ENCODE assay signal across 7 mouse cellular contexts in genomic region chr4:150035280-150035679, GRCm38 (mm10). TPM values are rescaled to one million over a fixed set of nuclear protein-coding genes. Genes with fewer than 3 reads are reported as not detected.
A peak's percentile ranks its signal among the peaks of the same experiment; 100 is the strongest.
DNase-seq lines count a peak whose midpoint lies in the region; ATAC-seq and TF ChIP-seq lines count a peak whose summit lies in the region.

No protein-coding gene starts in this region.

- no peak overlapping the region for H3K9ac ChIP-seq in hindbrain, embryonic 16.5 days (ENCODE audit: low read depth, low read length)
- H3K9ac ChIP-seq in midbrain, embryonic 13.5 days (replicated peaks) = no peak overlapping the region

- intact Hi-C loops in left cerebral cortex, adult 2 months (cut with DNase I) = loop anchor here (1.0 to 10.0 kb wide), 3 partner anchors 38 to 190 kb away; no protein-coding TSS in a partner anchor

- H3K27me3 ChIP-seq in G1E (ENCODE audit: insufficient read depth, low read length) = peaks cover 70% of the 10 kb centered on the region
- peaks cover 32% of the 10 kb centered on the region for H3K27me3 ChIP-seq in hindbrain, embryonic 16.5 days (replicated peaks; ENCODE audit: control insufficient read depth, insufficient read depth, low read length)
- H3K27me3 ChIP-seq in midbrain, embryonic 13.5 days = peaks cover 58% of the 10 kb centered on the region

- no peak for ATAC-seq in G1E (ENCODE audit: extremely low read depth, insufficient number of reproducible peaks, low FRiP score, poor library complexity, severe bottlenecking)
- peak; percentile 71 for ATAC-seq in erythroblast, adult 5-6 weeks (replicated peaks; ENCODE audit: low FRiP score, poor library complexity, severe bottlenecking)
- 0 out of 2 replicates have a peak, but pooled peaks have one; percentile 22 for ATAC-seq in hindbrain, embryonic 16.5 days
- ATAC-seq in midbrain, embryonic 13.5 days = peak; percentile 36; the same call in 1 of the 2 replicates

- WGBS in hindbrain, embryonic 16.5 days = 12% methylated on average over 10 of the region's 10 CpGs
- WGBS in midbrain, embryonic 13.5 days = 14% methylated on average over 10 of the region's 10 CpGs

- DNase-seq in G1E (ENCODE audit: low spot score) = peak; percentile 59
- peak; percentile 83 to 84 for DNase-seq in adrenal gland, postnatal 4 days (ENCODE audit: low spot score in 2 of 2)
- DNase-seq in left cerebral cortex, adult 2 months (ENCODE audit: extremely low spot score in 1 of 2, low spot score in 2 of 2) = peak; percentile 87 to 92
- DNase-seq in spleen, postnatal 14 days (ENCODE audit: low spot score in 2 of 2) = peak; percentile 57 to 75

- H3K4me3 ChIP-seq in G1E (ENCODE audit: low read depth, low read length) = no peak overlapping the region
- H3K4me3 ChIP-seq in hindbrain, embryonic 16.5 days (ENCODE audit: low read length) = no peak overlapping the region
- no peak overlapping the region for H3K4me3 ChIP-seq in left cerebral cortex, adult 2 months
- no peak overlapping the region for H3K4me3 ChIP-seq in midbrain, embryonic 13.5 days (replicated peaks)

- no peaks in the 10 kb centered on the region for H3K36me3 ChIP-seq in G1E (replicated peaks)
- H3K36me3 ChIP-seq in hindbrain, embryonic 16.5 days (ENCODE audit: control insufficient read depth, insufficient read depth, low read length) = no peaks in the 10 kb centered on the region
- no peaks in the 10 kb centered on the region for H3K36me3 ChIP-seq in midbrain, embryonic 13.5 days

- H3K27ac ChIP-seq in hindbrain, embryonic 16.5 days (ENCODE audit: low read depth, low read length) = no peak overlapping the region
- no peak overlapping the region for H3K27ac ChIP-seq in left cerebral cortex, adult 2 months
- H3K27ac ChIP-seq in midbrain, embryonic 13.5 days = no peak overlapping the region

- no peak overlapping the region for H3K4me2 ChIP-seq in hindbrain, embryonic 16.5 days (ENCODE audit: low read length)
- H3K4me2 ChIP-seq in midbrain, embryonic 13.5 days (replicated peaks) = no peak overlapping the region

- TF ChIP-seq CTCF in G1E (IDR thresholded peaks at IDR 0.05; ENCODE audit: low read depth, low read length) = peak; percentile 58
- TF ChIP-seq CTCF in left cerebral cortex, adult 2 months (IDR thresholded peaks at IDR 0.05) = peak; percentile 98

- H3K9me3 ChIP-seq in G1E (replicated peaks) = no peaks in the 10 kb centered on the region
- H3K9me3 ChIP-seq in hindbrain, embryonic 16.5 days (ENCODE audit: control insufficient read depth, low read length) = no peaks in the 10 kb centered on the region
- no peaks in the 10 kb centered on the region for H3K9me3 ChIP-seq in midbrain, embryonic 13.5 days

- H3K4me1 ChIP-seq in G1E (ENCODE audit: insufficient read depth, low read depth, low read length) = peaks cover 7% of the 10 kb centered on the region; the same call in 1 of the 2 replicates
- H3K4me1 ChIP-seq in hindbrain, embryonic 16.5 days (ENCODE audit: control insufficient read depth, insufficient read depth, low read depth, low read length) = peaks cover 16% of the 10 kb centered on the region
- H3K4me1 ChIP-seq in midbrain, embryonic 13.5 days (replicated peaks) = peaks cover 22% of the 10 kb centered on the region

RNA-seq across cellular contexts. Expression of gene H6pd, which starts 26.5 kb away (rescaled TPM):
- total RNA-seq in G1E (2014; fragmentation: Nextera tagmentation) (5.3 and 7.1 TPM in 2 replicates), G1E (2017) (6.4 and 7.0 TPM in 2 replicates)
- 6.4 and 8.3 TPM in 2 replicates for polyA plus RNA-seq in G1E (2012)
- total RNA-seq in adrenal gland, postnatal 4 days (2021) = 100 to 1,000 TPM; 108 to 120 TPM
- 4.8 and 6.5 TPM in 2 replicates for total RNA-seq in erythroblast, adult 5-6 weeks (2015; ENCODE audit: low replicate concordance)
- total RNA-seq in erythroblast, adult 5-6 weeks (2017; ENCODE audit: low replicate concordance) = 4.2 and 7.0 TPM in 2 replicates
- polyA plus RNA-seq in hindbrain, embryonic 16.5 days (2015; fragmentation: Nextera tagmentation; extraction: Ambion mirVana) = 2.9 and 3.5 TPM in 2 replicates
- 10 to 100 TPM; 11.6 to 16.0 TPM for total RNA-seq in left cerebral cortex, adult 2 months (2021)
- 1.7 and 1.9 TPM in 2 replicates for polyA plus RNA-seq in midbrain, embryonic 13.5 days (2015; fragmentation: Nextera tagmentation; extraction: Ambion mirVana)

RNA-seq across cellular contexts. Expression of gene Gpr157, which starts 51.9 kb away (rescaled TPM):
- total RNA-seq in G1E (2014; fragmentation: Nextera tagmentation) (not detected in 2 replicates), G1E (2017) (0.06 and 0.11 TPM in 2 replicates)
- 0.01 TPM in 2 replicates for polyA plus RNA-seq in G1E (2012)
- total RNA-seq in adrenal gland, postnatal 4 days (2021) = 1 to 10 TPM; 3.1 to 3.8 TPM
- total RNA-seq in erythroblast, adult 5-6 weeks (2015; ENCODE audit: low replicate concordance) = 0.19 and 2.1 TPM in 2 replicates
- 0.43 and 0.98 TPM in 2 replicates for total RNA-seq in erythroblast, adult 5-6 weeks (2017; ENCODE audit: low replicate concordance)
- 0.50 and 0.54 TPM in 2 replicates for polyA plus RNA-seq in hindbrain, embryonic 16.5 days (2015; fragmentation: Nextera tagmentation; extraction: Ambion mirVana)
- 1 to 10 TPM; 1.5 TPM for total RNA-seq in left cerebral cortex, adult 2 months (2021)
- polyA plus RNA-seq in midbrain, embryonic 13.5 days (2015; fragmentation: Nextera tagmentation; extraction: Ambion mirVana) = 0.15 and 0.26 TPM in 2 replicates

Comparison
In these comparisons a context has a peak if more than half of its experiments do, and no peak if none do; other contexts are left out.
1. RNA of gene H6pd, which starts 26.5 kb away (total RNA-seq): 108 to 120 TPM in adrenal gland, postnatal 4 days; 11.6 to 16.0 TPM in left cerebral cortex, adult 2 months, 5.3 to 7.1 TPM in G1E and 4.2 to 7.0 TPM in erythroblast, adult 5-6 weeks; every median in the first group is over 4 times any median in the second.
2. Peak in every context shown above with its lines, with median percentiles within 50 percentile points of each other: DNase-seq.